Mouse (Mus musculus) brain, embryonic 14.5 days (tissue): Measurements from ENCODE around the gene Glt1d1.

ENCODE experiments used
- CTCF ChIP-seq: fragments of 200-500 bp; IDR thresholded peaks from 2 replicates; pipeline ENCODE4 v1.5.1; 2012; ENCODE audit warnings: inconsistent platforms, mild to moderate bottlenecking, moderate library complexity, borderline replicate concordance; ENCODE audit not compliant: insufficient read depth, insufficient read length; ENCODE audit errors: extremely low read depth
- POLR2A ChIP-seq: fragments of 200-500 bp; IDR thresholded peaks from 2 replicates; pipeline ENCODE4 v1.6.1; 2012; ENCODE audit warnings: mild to moderate bottlenecking, inconsistent platforms, borderline replicate concordance; ENCODE audit not compliant: poor library complexity, insufficient read depth, insufficient read length, severe bottlenecking; ENCODE audit errors: extremely low read depth

- TF ChIP-seq CTCF (no peak), POLR2A (no peak)
Measured at GRCm38 (mm10) chr5:127592406-127592805, 39.7 kb upstream of the Glt1d1 start.
